12 mouse cellular contexts compared by ENCODE assay signal in genomic region chr15:31343602-31344001, GRCm38 (mm10). TPM values are rescaled to one million over a fixed set of nuclear protein-coding genes. Genes with fewer than 3 reads are reported as not detected.
A peak's percentile ranks its signal among the peaks of the same experiment; 100 is the strongest.
DNase-seq lines count a peak whose midpoint lies in the region; ATAC-seq lines count a peak whose summit lies in the region.
"Had no signal": no experiment of that assay in that cellular context is flagged by ENCODE, and none has a peak within 500 bp of the region (broad histone marks: within the 10 kb centered on the region; RNA-seq: fewer than 3 reads in every experiment).

No protein-coding gene starts in this region.

- H3K4me1 ChIP-seq in intestine, embryonic 16.5 days (ENCODE audit: control insufficient read depth, insufficient read depth, low read length) = no peaks in the 10 kb centered on the region
- H3K4me1 ChIP-seq in intestine, embryonic 15.5 days (replicated peaks) = no peaks in the 10 kb centered on the region

- H3K36me3 ChIP-seq in intestine, embryonic 16.5 days (ENCODE audit: control insufficient read depth, insufficient read depth, low read length) = no peaks in the 10 kb centered on the region
- H3K36me3 ChIP-seq in intestine, embryonic 15.5 days = no peaks in the 10 kb centered on the region
- H3K36me3 ChIP-seq: forebrain, embryonic 12.5 days; G1E; limb, embryonic 12.5 days had no signal

- no peak overlapping the region for H3K4me3 ChIP-seq in intestine, embryonic 16.5 days (ENCODE audit: low read length)
- H3K4me3 ChIP-seq in intestine, embryonic 15.5 days (replicated peaks) = no peak overlapping the region
- H3K4me3 ChIP-seq: forebrain, embryonic 12.5 days; limb, embryonic 12.5 days had no signal

- DNase-seq in kidney, adult 9 months = peak; percentile 86
- DNase-seq in kidney, postnatal 25 days = peak; percentile 84 to 90
- peak; percentile 23 to 46 for DNase-seq in lung, postnatal 4 days
- DNase-seq in right cerebral cortex, postnatal 10 days (ENCODE audit: low spot score in 2 of 2) = no peak
- DNase-seq in left cerebral cortex, postnatal 10 days (ENCODE audit: extremely low spot score in 1 of 2, low spot score in 2 of 2) = no peak
- DNase-seq: cerebellum, postnatal 25 days had no signal

- H3K9ac ChIP-seq in intestine, embryonic 16.5 days (ENCODE audit: low read depth, low read length) = no peak overlapping the region
- H3K9ac ChIP-seq in intestine, embryonic 15.5 days = no peak overlapping the region
- H3K9ac ChIP-seq: forebrain, embryonic 12.5 days; limb, embryonic 12.5 days had no signal

- H3K4me2 ChIP-seq in intestine, embryonic 16.5 days (ENCODE audit: low read depth, low read length) = no peak overlapping the region
- H3K4me2 ChIP-seq in intestine, embryonic 15.5 days (replicated peaks) = no peak overlapping the region
- H3K4me2 ChIP-seq: forebrain, embryonic 12.5 days; limb, embryonic 12.5 days had no signal

- no peak overlapping the region for H3K27ac ChIP-seq in intestine, embryonic 16.5 days (ENCODE audit: low read length)
- no peak overlapping the region for H3K27ac ChIP-seq in intestine, embryonic 15.5 days
- H3K27ac ChIP-seq: forebrain, embryonic 12.5 days; limb, embryonic 12.5 days had no signal

- intact Hi-C loops in left cerebral cortex, postnatal 10 days (cut with DNase I) = no loop called here

- no peaks in the 10 kb centered on the region for H3K27me3 ChIP-seq in intestine, embryonic 16.5 days (replicated peaks; ENCODE audit: control insufficient read depth, insufficient read depth, low read length)
- no peaks in the 10 kb centered on the region for H3K27me3 ChIP-seq in intestine, embryonic 15.5 days (replicated peaks)
- H3K27me3 ChIP-seq: forebrain, embryonic 12.5 days; limb, embryonic 12.5 days had no signal

- WGBS in intestine, embryonic 16.5 days = 22% methylated on average over 6 of the region's 6 CpGs
- WGBS in intestine, embryonic 15.5 days = 21% methylated on average over 6 of the region's 6 CpGs

- ATAC-seq in intestine, embryonic 16.5 days = 0 out of 2 replicates have a peak, but pooled peaks have one; percentile 36
- ATAC-seq in intestine, embryonic 15.5 days = no peak
- ATAC-seq: intestine, postnatal 0 days had no signal

- H3K9me3 ChIP-seq in intestine, embryonic 16.5 days (ENCODE audit: control insufficient read depth, low read length) = no peaks in the 10 kb centered on the region
- no peaks in the 10 kb centered on the region for H3K9me3 ChIP-seq in intestine, embryonic 15.5 days
- H3K9me3 ChIP-seq: forebrain, embryonic 12.5 days; G1E; limb, embryonic 12.5 days had no signal

RNA-seq across cellular contexts. Expression of gene Ankrd33b, which starts 23.9 kb away (rescaled TPM):
- polyA plus RNA-seq in intestine, embryonic 16.5 days (2015; fragmentation: Nextera tagmentation; extraction: Ambion mirVana) = 0.07 and 0.76 TPM in 2 replicates
- 0.34 and 0.43 TPM in 2 replicates for polyA plus RNA-seq in intestine, embryonic 15.5 days (2015; fragmentation: Nextera tagmentation; extraction: Ambion mirVana)
- 1 to 10 TPM; 6.4 to 8.7 TPM for total RNA-seq in left cerebral cortex, postnatal 10 days (2021)
- polyA plus RNA-seq: G1E had no signal

Comparison
In these comparisons a context has a peak if more than half of its experiments do, and no peak if none do; other contexts are left out.
1. DNase-seq: peak in kidney, adult 9 months (single experiment), kidney, postnatal 25 days (2 of 2) and lung, postnatal 4 days (2 of 2); none in right cerebral cortex, postnatal 10 days (0 of 2) and left cerebral cortex, postnatal 10 days (0 of 2).